Mouse (Mus musculus): ENCODE data around the gene Chchd5.

DNA sequence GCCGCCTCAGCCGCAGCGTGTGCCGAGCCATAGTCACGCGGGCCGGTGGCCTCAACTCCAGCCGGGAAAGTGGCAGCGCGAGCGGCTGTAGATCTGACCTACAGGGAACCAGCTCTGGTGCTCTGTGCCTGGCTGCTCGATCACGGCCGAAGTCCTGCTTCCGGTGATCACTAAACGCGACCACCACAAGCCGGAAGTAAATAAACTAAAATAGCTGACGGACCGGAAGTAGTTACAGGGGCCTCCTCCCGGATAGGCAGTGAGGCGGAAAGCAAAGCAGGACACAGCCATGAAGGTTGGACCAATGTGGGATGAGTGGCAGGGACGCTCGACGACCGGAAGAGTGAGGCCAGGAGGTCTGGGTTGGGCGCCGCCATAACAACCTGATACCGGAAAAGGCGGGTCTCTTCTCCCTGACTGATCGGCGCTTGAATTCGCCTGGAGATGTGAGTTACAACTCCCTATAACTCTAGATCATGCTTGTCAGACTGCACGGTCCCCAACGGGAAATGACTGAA is at the start of gene Chchd5:
- TF ChIP-seq POLR2A (IDR thresholded peaks at IDR 0.05; ENCODE audit: borderline replicate concordance, extremely low read depth, low read depth, low read length), result peak; percentile 88
- no peak for TF ChIP-seq CTCF (IDR thresholded peaks at IDR 0.05; ENCODE audit: insufficient read depth, low read length)

Data from lung, adult 2 months (tissue).